Mouse (Mus musculus) midbrain, embryonic 14.5 days (tissue): ENCODE data around the gene Stoml1. TPM values are rescaled to one million over a fixed set of nuclear protein-coding genes. Genes with fewer than 3 reads are reported as not detected.
A peak's percentile ranks its signal among the peaks of the same experiment; 100 is the strongest.

Experiments used
- ATAC-seq: fragments of 200-750 bp; cut with Nextera tagmentation; 2 replicates; pipeline ENCODE4 v1.8.0; 2017; ENCODE audit warnings: moderate number of reproducible peaks, moderate library complexity; ENCODE audit not compliant: low FRiP score, low TSS enrichment
- DNase-seq: peaks from one replicate; pipeline ENCODE4 v3.0.0-alpha.2; 2015
- H3K27ac ChIP-seq: fragments of 300-500 bp; sonication (generic); replicated peaks from 2 replicates; pipeline ENCODE4 v1.5.1; 2014; ENCODE audit warnings: mild to moderate bottlenecking, low read depth, low read length, moderate library complexity
- H3K27me3 ChIP-seq: fragments of 300-500 bp; sonication (generic); 2 replicates; pipeline ENCODE4 v1.6.1; 2014; ENCODE audit warnings: low read length, control low read depth, mixed read lengths; ENCODE audit not compliant: control insufficient read depth, insufficient read depth
- H3K36me3 ChIP-seq: fragments of 300-500 bp; sonication (generic); 2 replicates; pipeline ENCODE4 v1.6.1; 2014; ENCODE audit warnings: low read length, control low read depth; ENCODE audit not compliant: control insufficient read depth, insufficient read depth
- H3K4me1 ChIP-seq: fragments of 300-500 bp; sonication (generic); 2 replicates; pipeline ENCODE4 v1.6.1; 2014; ENCODE audit warnings: mild to moderate bottlenecking, antibody characterized with exemption, low read length, control low read depth; ENCODE audit not compliant: control insufficient read depth, insufficient read depth
- H3K4me2 ChIP-seq: fragments of 300-500 bp; sonication (generic); 2 replicates; pipeline ENCODE4 v1.6.1; 2014; ENCODE audit warnings: mild to moderate bottlenecking, low read length, moderate library complexity
- H3K4me3 ChIP-seq: fragments of 300-500 bp; sonication (generic); replicated peaks from 2 replicates; pipeline ENCODE4 v1.5.1; 2014; ENCODE audit warnings: low read depth, low read length
- H3K9ac ChIP-seq: fragments of 300-500 bp; sonication (generic); replicated peaks from 2 replicates; pipeline ENCODE4 v1.6.1; 2014; ENCODE audit warnings: mild to moderate bottlenecking, low read length, moderate library complexity
- H3K9me3 ChIP-seq: fragments of 300-500 bp; sonication (generic); 2 replicates; pipeline ENCODE4 v1.6.1; 2016; ENCODE audit warnings: low read length, control low read depth, mixed read lengths; ENCODE audit not compliant: control insufficient read depth
- WGBS: fragments of 180-500 bp; shearing (Covaris S2); extraction: QIAGEN DNeasy Blood & Tissue Kit; methylation state at CpG from one replicate; pipeline ENCODE4 v1.1.7; 2014; 5-methylcytosine and 5-hydroxymethylcytosine counted together
- polyA plus RNA-seq: library from polyadenylated mRNA; unstranded; fragments of >200 nt; fragmentation: Nextera tagmentation; extraction: Ambion mirVana; gene quantifications from 2 replicates; pipeline ENCODE4 v1.2.1, GENCODE M21; 2014

Stoml1 gene
- polyA plus RNA-seq, 1 experiment from 2014 or later: 96.4 TPM

DNA sequence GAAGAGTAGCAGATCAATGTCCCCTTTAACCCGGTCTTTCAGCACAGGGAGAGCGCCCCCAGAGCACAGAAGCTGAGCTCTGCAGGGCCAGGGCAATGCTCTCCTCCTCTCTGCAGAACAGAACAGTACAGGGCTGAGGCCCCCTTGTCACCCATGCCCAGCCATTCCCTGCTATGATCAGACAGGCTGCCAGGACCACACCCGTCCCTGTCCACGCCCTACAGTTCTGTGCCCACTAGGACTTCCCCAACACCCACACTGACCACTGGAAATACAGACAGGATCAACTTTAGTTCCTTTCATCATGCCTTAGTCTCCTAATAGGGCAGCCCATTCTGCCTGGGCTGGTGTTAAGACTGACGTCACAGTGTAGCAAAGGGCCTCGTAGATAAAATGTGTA is 44.1 kb downstream of the Stoml1 start:
- no peak overlapping the region for H3K9ac ChIP-seq
- WGBS: 93% methylated on average over 6 of the region's 6 CpGs
- no peak for DNase-seq
- no peak overlapping the region for H3K4me3 ChIP-seq
- H3K4me1 ChIP-seq: peaks cover 5% of the 10 kb centered on the region; the same call in 1 of the 2 replicates
- no peak overlapping the region for H3K27ac ChIP-seq
- H3K27me3 ChIP-seq: no peaks in the 10 kb centered on the region
- no peak overlapping the region for H3K4me2 ChIP-seq
- no peaks in the 10 kb centered on the region for H3K9me3 ChIP-seq
- H3K36me3 ChIP-seq: no peaks in the 10 kb centered on the region
- ATAC-seq: no peak

DNA sequence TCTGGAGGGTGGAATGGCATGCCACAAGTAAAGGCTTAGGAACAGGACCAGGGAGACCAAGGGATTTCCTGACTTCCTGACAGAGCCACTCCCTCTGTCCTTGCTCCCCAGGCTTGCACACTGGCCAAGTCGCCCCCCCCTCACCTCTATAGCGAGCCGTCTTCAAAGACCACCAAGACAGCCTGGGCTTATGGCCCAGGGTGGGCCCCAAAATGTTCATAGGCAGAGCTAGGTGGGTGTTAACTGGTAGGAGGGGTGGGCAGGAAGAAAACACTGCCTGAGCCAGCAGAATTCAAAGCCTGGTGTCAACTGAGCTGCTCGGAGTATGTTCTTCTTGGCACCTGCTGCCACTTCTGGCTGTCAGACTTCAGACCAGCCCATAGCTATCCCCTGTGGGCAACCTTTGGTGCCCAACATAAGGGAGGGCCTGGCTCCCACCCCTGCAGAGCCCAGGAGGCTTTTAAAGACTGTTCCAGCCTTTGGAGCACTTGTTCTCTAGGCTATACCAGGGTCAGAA is 45.1 kb downstream of the Stoml1 start:
- DNase-seq: no peak
- ATAC-seq: no peak
- 87% methylated on average over 4 of the region's 4 CpGs for WGBS
- no peak overlapping the region for H3K4me2 ChIP-seq
- H3K9me3 ChIP-seq: no peaks in the 10 kb centered on the region
- no peak overlapping the region for H3K4me3 ChIP-seq
- H3K9ac ChIP-seq: no peak overlapping the region
- H3K36me3 ChIP-seq: no peaks in the 10 kb centered on the region
- H3K4me1 ChIP-seq: peaks cover 5% of the 10 kb centered on the region; the same call in 1 of the 2 replicates
- no peaks in the 10 kb centered on the region for H3K27me3 ChIP-seq
- H3K27ac ChIP-seq: no peak overlapping the region

DNA sequence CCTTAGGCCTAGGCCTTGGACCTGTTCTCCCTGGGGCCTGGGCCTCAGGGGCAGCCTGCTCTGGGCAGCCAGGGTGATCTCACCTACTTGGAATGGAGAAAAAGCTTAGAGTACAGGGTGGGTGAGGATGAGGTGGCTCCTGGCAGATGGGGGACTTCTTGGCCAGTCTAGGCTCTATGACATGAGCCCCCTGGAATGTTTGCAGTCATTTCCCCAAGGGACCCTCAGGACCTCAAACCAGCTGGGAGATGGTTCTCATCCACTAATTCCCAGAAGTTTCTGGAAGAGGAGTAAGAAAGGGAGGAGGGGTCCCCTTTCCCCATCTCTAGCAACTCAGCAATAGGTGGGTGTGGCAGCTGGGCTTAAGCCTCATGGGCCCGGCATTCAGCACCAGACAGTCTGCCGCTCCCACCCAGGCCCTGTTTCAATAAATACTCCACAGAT is 46.4 kb downstream of the Stoml1 start:
- Histone ChIP-seq H3K4me1 (peaks cover 10% of the 10 kb centered on the region), H3K36me3 (no peaks in the 10 kb centered on the region), H3K4me3 (no peak overlapping the region), H3K27me3 (no peaks in the 10 kb centered on the region), H3K27ac (no peak overlapping the region), H3K4me2 (no peak overlapping the region), H3K9me3 (no peaks in the 10 kb centered on the region), H3K9ac (no peak overlapping the region)
- no peak for ATAC-seq
- 57% methylated on average over 2 of the region's 2 CpGs for WGBS
- no peak for DNase-seq

DNA sequence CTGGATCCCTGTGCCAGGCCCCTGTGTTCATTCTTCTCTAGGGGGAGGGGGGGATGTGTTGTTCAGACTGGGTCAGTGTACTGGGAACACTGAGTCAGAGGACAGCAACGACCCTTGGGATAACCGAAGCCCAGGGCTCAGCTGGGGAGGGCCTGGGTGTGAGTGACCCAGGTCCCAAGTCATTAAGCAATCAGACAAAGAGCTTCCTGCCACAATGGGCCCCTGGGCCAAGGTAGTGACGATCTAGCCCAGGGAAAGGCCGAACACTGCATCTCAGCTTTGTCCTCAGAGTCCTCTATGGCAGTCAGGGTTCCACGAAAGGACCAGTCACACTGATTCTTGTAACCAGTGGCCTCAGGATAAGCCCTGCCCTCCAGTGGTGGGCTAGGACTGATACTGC is 50.2 kb downstream of the Stoml1 start:
- Histone ChIP-seq H3K27ac (no peak overlapping the region), H3K4me3 (no peak overlapping the region), H3K4me2 (no peak overlapping the region), H3K4me1 (peaks cover 5% of the 10 kb centered on the region; the same call in 1 of the 2 replicates), H3K36me3 (no peaks in the 10 kb centered on the region), H3K9me3 (no peaks in the 10 kb centered on the region), H3K9ac (no peak overlapping the region), H3K27me3 (no peaks in the 10 kb centered on the region)
- no peak for ATAC-seq
- DNase-seq: no peak
- WGBS: 68% methylated on average over 5 of the region's 5 CpGs

DNA sequence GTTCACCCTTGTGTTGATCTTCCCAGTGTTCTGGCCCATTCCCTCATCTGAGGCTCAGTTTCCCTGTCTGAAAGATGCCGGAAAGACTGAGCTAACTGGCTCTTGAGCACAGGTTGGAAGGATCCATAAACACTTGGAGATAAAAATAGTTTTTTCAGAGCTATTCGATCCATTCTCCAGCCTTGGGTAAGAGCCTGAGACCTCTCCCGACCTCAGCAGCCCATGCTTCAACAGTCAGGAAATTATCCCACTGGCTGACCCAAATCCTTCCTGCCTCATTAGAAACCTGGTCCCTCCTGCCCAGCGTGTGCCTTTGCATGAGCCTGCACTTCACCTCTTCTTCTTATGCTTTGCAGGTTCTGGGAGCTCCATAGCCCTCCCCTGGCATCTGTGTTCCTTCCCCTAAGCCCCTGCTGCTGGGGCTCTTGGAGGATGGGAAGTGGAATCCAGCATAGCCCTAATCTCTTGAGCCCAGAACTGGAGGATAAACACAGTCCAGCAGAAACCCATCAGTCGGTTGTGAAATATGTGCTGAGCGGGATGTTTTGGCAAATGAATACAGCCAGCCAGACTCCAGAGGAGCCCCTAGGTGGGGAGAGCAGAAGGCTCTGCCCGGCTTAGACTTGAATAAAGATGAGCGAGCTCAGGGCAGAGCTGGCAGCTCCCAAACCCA is 50.8 kb downstream of the Stoml1 start:
- 48% methylated on average over 8 of the region's 8 CpGs for WGBS

DNA sequence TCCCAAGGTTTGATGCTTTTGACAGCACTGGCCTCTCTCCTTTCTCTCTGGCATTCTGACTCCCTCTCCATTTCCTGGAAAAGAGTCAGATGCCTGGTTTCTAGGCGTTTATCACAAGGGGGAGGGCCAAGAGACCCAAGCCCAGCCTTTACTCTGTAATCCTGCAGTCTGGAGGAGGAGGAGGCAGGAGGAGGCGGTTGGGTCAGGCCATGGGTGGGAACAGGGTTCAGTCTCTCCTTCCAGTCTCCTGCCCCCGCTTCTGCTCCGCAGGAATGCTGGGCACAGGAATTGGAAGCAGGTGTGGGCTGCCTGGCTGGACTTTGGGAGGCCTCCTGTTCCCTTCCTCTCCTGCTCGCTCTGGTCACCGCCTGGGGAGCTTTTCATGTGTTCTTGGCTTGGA is 52.7 kb downstream of the Stoml1 start:
- no peak overlapping the region for H3K27ac ChIP-seq
- H3K4me3 ChIP-seq: no peak overlapping the region
- H3K36me3 ChIP-seq: no peaks in the 10 kb centered on the region
- H3K4me1 ChIP-seq: peaks cover 5% of the 10 kb centered on the region; the same call in 1 of the 2 replicates
- 40% methylated on average over 6 of the region's 6 CpGs for WGBS
- H3K27me3 ChIP-seq: no peaks in the 10 kb centered on the region
- H3K9ac ChIP-seq: no peak overlapping the region
- ATAC-seq (no peak), DNase-seq (no peak)
- H3K9me3 ChIP-seq: no peaks in the 10 kb centered on the region
- H3K4me2 ChIP-seq: no peak overlapping the region

More for the DNA sequence above, 50.8 kb downstream of the Stoml1 start:
- Histone ChIP-seq H3K4me1 (peaks cover 5% of the 10 kb centered on the region; the same call in 1 of the 2 replicates), H3K9ac (no peak overlapping the region), H3K27ac (no peak overlapping the region), H3K4me3 (no peak overlapping the region), H3K36me3 (no peaks in the 10 kb centered on the region), H3K9me3 (no peaks in the 10 kb centered on the region), H3K27me3 (no peaks in the 10 kb centered on the region), H3K4me2 (no peak overlapping the region)
- ATAC-seq (no peak), DNase-seq (peak; percentile 37)

DNA sequence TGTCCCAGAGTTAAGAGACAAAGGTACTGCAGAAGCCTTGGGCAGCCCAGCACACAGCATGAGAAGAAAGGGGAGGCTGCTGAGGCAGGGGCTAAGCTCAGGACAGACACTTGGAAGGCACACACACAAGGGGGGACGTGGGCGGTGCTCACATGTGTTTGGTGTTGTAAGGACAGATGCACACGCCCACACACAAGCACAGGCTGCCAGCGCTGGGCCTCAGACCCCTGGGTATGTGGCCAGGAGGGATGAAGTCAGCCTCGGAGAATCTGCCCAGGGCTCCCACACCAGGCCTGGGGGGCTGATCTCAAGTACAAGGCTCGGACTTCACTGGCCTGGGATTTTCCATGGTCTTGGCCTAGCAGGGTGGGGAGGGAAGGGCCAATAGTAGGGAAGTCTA is 55.4 kb downstream of the Stoml1 start:
- Histone ChIP-seq H3K27ac (no peak overlapping the region), H3K4me2 (no peak overlapping the region), H3K4me3 (no peak overlapping the region), H3K9me3 (no peaks in the 10 kb centered on the region), H3K4me1 (peaks cover 16% of the 10 kb centered on the region), H3K9ac (no peak overlapping the region), H3K36me3 (no peaks in the 10 kb centered on the region), H3K27me3 (peaks cover 20% of the 10 kb centered on the region)
- 24% methylated on average over 6 of the region's 6 CpGs for WGBS
- DNase-seq (no peak), ATAC-seq (no peak)

DNA sequence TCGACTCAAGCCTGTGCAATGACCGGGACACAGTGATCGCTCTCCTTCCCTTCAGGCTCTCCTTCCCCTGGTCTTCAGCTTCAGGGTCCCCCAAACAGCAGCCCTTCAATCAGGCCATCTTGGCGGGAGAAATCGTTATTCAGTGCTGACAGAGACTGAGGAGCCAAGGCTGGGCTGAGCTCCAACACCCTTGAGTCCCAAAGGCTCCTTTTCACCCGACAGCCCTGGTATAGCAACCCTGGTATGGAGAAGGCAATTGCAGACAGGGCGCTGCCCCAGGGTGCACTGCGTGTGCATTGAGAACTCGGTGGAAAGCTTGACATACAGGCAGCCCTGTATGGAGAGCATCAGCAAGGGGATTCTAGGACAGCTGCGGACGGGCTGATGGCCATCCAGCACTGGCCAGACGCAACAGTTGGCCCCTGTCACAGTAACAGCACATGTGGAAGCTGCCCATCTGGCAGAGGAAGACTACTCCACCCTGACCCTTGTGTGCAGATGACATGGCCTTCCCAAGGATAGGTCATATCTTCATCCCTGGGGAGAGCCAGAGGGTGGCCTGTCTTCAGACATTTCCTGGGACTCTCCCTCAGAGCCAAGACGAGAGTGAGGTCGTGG is 57.2 kb downstream of the Stoml1 start:
- no peak overlapping the region for H3K9ac ChIP-seq
- no peak overlapping the region for H3K27ac ChIP-seq
- no peak overlapping the region for H3K4me3 ChIP-seq
- no peaks in the 10 kb centered on the region for H3K36me3 ChIP-seq
- WGBS: 86% methylated on average over 14 of the region's 14 CpGs
- no peak overlapping the region for H3K4me2 ChIP-seq
- H3K27me3 ChIP-seq: peaks cover 20% of the 10 kb centered on the region
- no peak for DNase-seq
- H3K9me3 ChIP-seq: no peaks in the 10 kb centered on the region
- no peak for ATAC-seq
- peaks cover 15% of the 10 kb centered on the region for H3K4me1 ChIP-seq
